Mouse (Mus musculus) monocyte, adult 5-6 weeks (primary cell): ENCODE data around the gene Chat. TPM values are rescaled to one million over a fixed set of nuclear protein-coding genes. Genes with fewer than 3 reads are reported as not detected.

Experiments
- ATAC-seq: fragments of 153-309, 156-312 bp; replicated peaks from 2 replicates; pipeline ENCODE4 v1.8.0; 2017; ENCODE audit warnings: mild to moderate bottlenecking; ENCODE audit not compliant: low TSS enrichment, insufficient number of reproducible peaks, severe bottlenecking, poor library complexity, low FRiP score
- total RNA-seq: library from RNA; stranded (forward); fragments of 200-1000, 200-491, 200-594 nt; gene quantifications from 3 replicates; pipeline ENCODE4 v1.2.3, GENCODE M21; 2017

The Chat gene
- total RNA-seq: not detected in 3 replicates

DNA sequence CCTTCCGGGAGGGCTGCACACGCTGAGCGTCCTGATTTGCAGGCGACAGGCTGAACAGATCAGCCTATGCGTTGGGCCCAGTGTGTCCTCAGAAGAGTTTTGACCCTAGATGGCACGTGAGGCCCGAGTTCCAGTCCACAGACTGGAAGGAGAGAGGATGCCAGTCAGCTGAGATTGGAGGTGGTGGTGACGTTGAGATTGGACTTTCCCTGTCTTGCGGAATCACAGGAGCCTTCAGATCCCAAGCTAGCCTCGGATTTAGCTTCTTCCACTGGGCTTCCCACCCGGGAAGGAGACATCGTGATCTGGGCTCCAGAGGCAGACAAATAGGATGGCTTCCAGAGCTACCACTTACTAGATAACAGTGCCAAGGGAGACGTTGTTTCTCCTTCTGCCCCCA lies at the start of gene Chat:
TSS of gene Chat (minus strand) at position 101 of the 400 bp plus-strand sequence.
- ATAC-seq: no peak

GRCm38 (mm10) chr14:32513336-32514032 lies 47.7 kb upstream of the Chat start, which contains the start of gene Ercc6:
TSS of gene Ercc6 (plus strand) at chr14:32513521.
- peak; percentile 93 for ATAC-seq

GRCm38 (mm10) chr14:32512912-32513311 lies 47.1 kb upstream of the Chat start:
- ATAC-seq: no peak

DNA sequence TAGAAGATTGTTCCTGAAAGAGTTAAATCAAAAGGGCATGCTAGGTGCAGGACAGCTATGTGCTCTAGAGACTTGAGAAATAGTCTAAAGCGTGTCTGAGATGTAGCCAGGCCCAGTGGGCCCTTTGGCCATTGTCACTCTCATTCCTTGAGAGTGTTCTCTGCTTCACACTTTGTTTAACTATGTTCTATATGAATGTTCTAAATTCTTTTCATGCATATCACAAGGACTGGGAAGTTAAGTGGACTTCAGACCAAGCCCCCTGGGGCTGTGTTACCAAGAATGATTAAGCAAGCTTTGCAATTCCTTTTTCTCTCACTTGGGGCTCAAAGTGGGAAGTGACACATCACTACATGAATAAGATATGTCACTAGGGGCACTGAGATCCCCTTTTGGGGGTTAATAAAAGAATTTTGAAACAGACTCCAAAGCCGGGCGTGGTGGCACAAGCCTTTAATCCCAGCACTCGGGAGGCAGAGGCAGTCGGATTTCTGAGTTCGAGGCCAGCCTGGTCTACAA lies 43.7 kb upstream of the Chat start:
- ATAC-seq: no peak

GRCm38 (mm10) chr14:32508105-32508835 lies 42.5 kb upstream of the Chat start:
- ATAC-seq: no peak

GRCm38 (mm10) chr14:32507216-32507615 lies 41.4 kb upstream of the Chat start:
- no peak for ATAC-seq

- no peak for ATAC-seq
Observed at GRCm38 (mm10) chr14:32506329-32506728, 40.5 kb upstream of the Chat start.

GRCm38 (mm10) chr14:32503897-32504296 lies 38.1 kb upstream of the Chat start:
- no peak for ATAC-seq

GRCm38 (mm10) chr14:32502764-32503688 lies 37.2 kb upstream of the Chat start:
- ATAC-seq: no peak

- ATAC-seq: no peak
Observed at GRCm38 (mm10) chr14:32501303-32501702, 35.5 kb upstream of the Chat start.

GRCm38 (mm10) chr14:32496115-32496850 lies 30.5 kb upstream of the Chat start:
- ATAC-seq: no peak

GRCm38 (mm10) chr14:32492521-32492920 lies 26.7 kb upstream of the Chat start:
- no peak for ATAC-seq

- peak; percentile 85; the same call in 1 of the 2 replicates for ATAC-seq
Observed at GRCm38 (mm10) chr14:32482061-32482460, 16.3 kb upstream of the Chat start.

- ATAC-seq: no peak
Observed at GRCm38 (mm10) chr14:32477581-32477980, 11.8 kb upstream of the Chat start.

- no peak for ATAC-seq
Observed at GRCm38 (mm10) chr14:32476559-32476958, 10.8 kb upstream of the Chat start.

GRCm38 (mm10) chr14:32472996-32473395 lies 7.2 kb upstream of the Chat start:
- no peak for ATAC-seq

- ATAC-seq: no peak
Observed at GRCm38 (mm10) chr14:32467606-32468005, 1.8 kb upstream of the Chat start.

- no peak for ATAC-seq
Observed at GRCm38 (mm10) chr14:32465506-32465870, 301 bp downstream of the Chat start.
